Mouse (Mus musculus): ENCODE measurements around the gene Rad51b.

Gene Rad51b

DNA sequence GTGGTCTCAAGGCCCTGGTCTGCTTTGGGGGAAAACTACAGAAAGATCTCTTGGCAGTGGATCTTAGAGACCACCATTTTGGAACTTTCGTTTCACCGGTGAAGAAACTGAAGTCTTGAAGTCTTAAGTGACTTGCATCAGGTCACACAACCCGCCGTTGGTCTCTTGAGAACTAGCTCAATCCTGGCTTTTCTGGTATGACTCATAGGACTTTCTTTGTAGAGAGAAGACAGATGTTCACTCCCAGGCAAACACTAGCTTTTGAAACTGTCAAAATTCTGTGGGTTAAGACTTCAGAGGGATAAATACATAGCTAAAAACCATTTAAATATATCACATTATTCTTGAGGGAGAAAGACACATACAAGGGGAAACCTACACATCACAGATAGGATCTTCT lies 195.1 kb downstream of the Rad51b start:
- DNase-seq (ENCODE audit: low read depth) = no peak

DNA sequence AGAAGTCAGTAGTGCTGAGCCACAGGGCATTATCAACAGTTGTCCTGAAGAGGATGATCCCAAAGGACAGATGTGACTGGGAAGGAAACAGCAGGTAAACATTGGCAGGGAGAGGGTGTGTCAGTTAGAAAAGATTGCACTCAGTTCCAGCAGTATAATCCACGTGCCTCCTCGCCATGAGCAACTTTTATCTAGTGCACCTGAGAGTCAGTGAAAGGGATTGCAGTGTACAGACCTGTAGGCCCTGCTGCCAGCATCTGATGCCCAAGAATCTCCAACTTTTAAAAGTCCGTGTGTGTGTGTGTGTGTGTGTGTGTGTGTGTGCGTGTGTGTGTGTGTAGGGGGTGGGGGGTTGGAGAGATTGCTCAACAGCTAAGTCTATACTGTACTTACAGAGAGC lies 195.5 kb downstream of the Rad51b start:
- DNase-seq (ENCODE audit: low read depth) = no peak

GRCm38 (mm10) chr12:79493481-79493880 lies 196.4 kb downstream of the Rad51b start:
- no peak for DNase-seq (ENCODE audit: low read depth)

DNA sequence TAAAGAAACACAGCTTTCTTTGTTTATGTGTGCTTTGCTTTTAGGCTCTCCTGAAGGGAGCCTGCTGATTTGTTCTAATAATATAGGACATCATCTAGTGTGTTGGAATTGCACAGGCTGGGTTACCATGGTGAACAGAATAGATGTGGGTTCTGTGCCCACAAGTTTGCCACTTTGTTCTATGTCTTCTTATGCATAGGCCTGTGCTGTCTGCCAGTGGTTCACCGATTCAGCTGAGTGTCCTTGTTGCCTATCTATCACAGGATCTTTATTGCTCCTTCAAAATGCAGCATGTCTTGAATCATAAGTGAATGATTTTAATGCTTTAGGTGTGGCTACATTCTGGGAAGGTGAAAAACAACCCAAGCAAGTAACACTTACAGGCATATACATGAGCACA lies 201.2 kb downstream of the Rad51b start:
- DNase-seq (ENCODE audit: low read depth) = no peak

- DNase-seq (ENCODE audit: low read depth) = no peak
These were observed 202.7 kb downstream of the Rad51b start for GRCm38 (mm10) chr12:79499809-79500208.

GRCm38 (mm10) chr12:79501877-79502276 lies 204.8 kb downstream of the Rad51b start:
- DNase-seq (ENCODE audit: low read depth) = no peak

- DNase-seq (ENCODE audit: low read depth) = no peak
These were observed 205.9 kb downstream of the Rad51b start for GRCm38 (mm10) chr12:79502862-79503581.

DNA sequence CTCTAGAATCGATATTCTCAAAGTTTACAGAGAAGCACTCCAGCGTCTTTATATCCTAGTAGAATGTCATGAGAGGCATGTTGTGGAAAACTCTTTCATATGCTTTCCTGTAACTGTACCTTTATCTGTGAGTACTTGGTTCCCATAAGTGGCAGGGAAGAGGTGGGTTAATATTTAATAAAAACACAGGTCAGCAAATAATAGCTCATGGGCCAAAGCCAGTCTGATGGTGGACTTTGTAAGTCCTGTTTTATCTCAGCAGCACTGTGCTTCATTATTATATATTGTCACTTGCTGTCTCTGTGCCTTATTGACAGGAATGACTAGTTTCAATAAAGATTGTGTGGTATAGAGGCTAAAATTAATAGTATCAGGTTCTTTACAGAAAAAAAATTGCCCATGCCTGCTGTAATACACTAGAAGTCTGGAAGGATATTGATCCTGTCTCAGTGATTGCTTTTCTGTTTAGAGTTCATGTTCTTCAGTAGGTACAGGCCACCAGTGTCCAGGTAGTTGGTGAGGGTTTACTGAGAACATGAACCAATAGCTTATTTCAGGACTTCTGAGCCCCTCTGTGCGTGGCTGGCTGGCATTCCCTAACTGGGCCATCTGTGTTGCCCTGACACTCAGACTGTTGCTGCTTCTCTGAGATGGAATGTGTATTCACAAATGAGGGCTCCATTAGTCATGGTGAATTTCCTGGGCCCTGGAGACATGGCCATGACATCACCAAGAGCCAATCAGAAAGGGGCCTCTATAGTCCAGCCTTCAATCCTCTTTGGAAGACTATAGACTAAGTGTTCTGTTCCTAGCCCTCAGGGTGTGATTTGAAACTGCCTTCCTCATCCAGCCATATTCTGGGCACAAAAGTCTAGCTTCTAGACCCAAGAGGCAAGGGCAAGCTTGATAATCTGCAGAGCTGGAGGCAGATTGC lies 206.8 kb downstream of the Rad51b start:
- DNase-seq (ENCODE audit: low read depth) = no peak

DNA sequence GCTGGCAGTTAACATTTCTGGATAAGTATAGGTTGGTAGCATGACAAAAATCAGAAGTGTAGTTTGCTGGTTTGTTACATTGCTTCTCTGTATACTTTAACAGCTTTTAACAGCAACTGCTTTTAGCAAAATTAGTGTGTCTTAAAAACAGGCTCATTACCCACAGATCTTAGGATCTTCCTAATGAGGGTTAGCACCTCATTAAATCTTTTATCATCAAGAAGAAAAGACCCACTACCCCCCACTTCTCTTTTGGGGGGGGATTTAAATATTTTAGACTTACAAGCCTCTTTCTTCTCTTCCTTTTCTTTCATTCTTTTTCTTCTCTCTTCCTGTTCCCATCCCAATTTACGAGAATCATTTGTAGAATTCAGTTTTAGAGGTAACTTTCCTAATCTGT lies 207.6 kb downstream of the Rad51b start:
- DNase-seq (ENCODE audit: low read depth) = no peak

GRCm38 (mm10) chr12:79506421-79506820 lies 209.3 kb downstream of the Rad51b start:
- no peak for DNase-seq (ENCODE audit: low read depth)

- DNase-seq (ENCODE audit: low read depth) = no peak
These were observed 210.1 kb downstream of the Rad51b start for GRCm38 (mm10) chr12:79507141-79507681.

- no peak for DNase-seq (ENCODE audit: low read depth)
These were observed 214.5 kb downstream of the Rad51b start for GRCm38 (mm10) chr12:79511454-79512204.

DNA sequence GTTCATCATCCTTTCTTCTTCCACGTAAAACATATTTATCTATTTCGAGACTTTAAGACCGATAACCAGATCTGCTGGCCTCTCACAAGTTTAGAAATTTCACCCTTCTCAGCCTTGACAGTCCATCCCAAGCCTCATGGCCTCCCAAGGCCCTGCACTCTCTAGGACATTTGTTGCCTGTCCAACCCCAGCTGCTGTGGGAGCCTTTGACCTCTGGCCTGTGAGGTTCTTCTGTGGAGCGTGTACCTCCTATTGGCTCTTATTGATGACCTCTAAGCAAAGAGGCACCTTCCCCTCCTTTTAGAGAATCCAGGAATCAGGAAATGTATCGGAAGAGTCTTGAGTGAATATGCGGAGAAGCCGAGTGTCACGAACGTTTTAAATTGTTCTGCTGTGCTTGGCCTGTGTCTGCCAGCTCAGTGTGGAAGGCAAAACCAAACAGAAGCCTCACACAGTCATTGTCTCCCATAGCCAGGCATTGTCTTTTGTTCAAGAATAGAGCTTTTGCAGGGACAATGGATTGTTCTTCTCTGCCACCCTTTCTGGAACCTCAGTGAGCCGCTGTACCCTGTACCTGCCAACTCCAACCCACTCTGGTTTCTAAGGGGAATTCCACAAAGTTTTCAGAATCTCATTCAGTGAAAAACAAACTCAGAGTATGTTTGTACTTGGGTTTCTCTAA lies 215.3 kb downstream of the Rad51b start:
- no peak for DNase-seq (ENCODE audit: low read depth)

DNA sequence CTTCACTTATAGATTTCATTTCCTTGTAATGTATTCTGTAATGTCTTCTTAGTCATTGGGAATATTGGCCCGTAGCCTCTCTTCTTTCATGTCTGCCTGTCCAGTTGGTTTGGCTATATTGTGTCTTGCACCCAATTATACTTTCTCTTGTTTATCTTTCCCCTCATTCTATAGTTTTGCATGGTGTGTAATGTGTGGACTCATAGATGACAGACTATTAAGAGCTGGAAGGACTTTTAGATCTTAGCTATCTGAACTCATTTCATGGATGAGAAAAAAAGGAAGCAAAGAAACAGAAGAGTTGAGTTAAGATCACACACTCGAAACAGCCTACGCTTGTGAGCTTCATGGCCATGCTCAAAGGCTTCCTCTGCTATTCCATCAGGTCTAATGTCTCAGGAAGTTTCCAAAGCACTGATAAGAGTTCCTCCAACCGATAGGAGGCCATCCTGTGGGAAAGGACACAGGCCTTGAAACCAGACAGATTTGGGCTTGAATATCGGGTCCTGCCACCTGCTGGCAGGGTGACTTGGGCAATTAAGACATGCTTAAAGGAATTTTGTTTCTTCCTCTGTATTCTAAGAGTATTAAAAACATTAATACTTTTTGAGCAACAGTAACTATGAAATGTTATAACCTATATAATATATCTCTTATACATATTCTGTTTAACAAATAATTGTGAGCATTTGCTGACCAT lies 216.1 kb downstream of the Rad51b start:
- no peak for DNase-seq (ENCODE audit: low read depth)

GRCm38 (mm10) chr12:79514680-79515079 lies 217.6 kb downstream of the Rad51b start:
- DNase-seq (ENCODE audit: low read depth) = no peak

DNA sequence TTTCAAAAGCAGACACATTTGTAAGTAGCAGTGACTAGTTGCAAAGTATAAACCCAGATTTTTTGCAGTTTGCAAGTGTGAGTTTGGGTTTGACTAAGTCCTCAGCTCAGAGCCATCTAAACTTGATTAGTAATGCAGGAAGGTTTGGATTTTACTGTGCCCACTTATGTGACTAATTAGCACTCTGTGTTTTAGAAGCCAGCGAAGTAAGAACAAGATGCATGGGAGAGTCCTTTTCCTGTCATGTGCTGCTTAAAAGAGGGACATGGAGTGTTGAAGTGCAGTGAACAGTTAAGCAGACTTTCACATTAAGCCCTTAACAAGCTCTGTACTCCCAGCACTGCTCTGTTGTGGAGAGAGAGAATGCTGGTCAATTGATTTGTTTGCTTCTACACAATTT lies 225.3 kb downstream of the Rad51b start:
- DNase-seq (ENCODE audit: low read depth) = no peak

DNA sequence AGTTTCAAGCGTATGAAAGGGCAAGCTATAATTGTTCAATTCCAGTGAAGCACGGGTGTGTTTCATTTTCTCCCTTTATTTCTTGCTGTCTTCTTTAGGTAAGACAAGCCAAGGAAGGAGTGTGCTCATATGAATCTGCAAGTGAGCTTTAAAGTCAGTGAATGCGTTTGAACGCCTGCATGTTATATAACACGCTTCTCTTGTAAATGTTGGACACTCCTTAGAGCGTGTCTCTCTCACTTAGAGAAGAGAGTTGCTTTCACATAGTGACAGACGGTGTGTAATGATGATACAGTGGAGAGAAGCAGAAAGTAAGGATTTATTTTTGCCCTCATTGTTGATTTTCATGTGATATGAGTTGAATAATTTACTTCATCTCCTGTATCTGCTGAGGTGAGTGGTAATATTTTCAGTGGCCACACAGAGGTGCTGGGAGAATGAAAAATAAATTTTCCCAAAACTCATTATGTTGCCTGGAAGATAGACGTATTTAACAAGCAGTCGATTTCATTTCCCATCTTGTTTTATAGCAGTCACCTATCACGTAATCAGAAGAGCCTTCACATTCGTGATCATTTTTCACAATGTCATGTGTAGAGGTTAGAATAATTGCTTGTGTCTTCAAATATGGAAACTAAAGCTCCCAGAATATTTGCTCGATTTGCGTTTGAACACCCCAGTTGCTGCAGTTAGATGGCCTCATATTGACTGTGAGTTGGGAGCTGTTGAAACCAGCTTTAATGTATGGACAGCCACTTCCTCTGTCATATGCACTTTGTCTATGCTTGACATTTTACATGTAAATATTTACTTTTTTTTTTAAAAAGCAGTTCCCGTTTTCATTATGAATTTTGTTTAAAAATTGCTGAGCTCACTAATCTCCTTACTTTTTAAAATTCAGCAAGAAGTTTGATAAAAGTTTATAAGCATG lies 228.1 kb downstream of the Rad51b start:
- DNase-seq (ENCODE audit: low read depth) = no peak

- DNase-seq (ENCODE audit: low read depth) = no peak
These were observed 228.8 kb downstream of the Rad51b start for GRCm38 (mm10) chr12:79525872-79526271.

- DNase-seq (ENCODE audit: low read depth) = no peak
These were observed 230.1 kb downstream of the Rad51b start for GRCm38 (mm10) chr12:79527222-79527621.
